Mouse (Mus musculus): ENCODE measurements around the gene Nr1d2. TPM values are rescaled to one million over a fixed set of nuclear protein-coding genes. Genes with fewer than 3 reads are reported as not detected.
A peak's percentile ranks its signal among the peaks of the same experiment; 100 is the strongest.
"Not testable (repeated sequence)": the region's sequence is repeated elsewhere in the genome, so short reads cannot be mapped to it uniquely, and the experiment has no call there.

The Nr1d2 gene
- polyA plus RNA-seq, 1 experiment from 2014 or later: 3.4 TPM

DNA sequence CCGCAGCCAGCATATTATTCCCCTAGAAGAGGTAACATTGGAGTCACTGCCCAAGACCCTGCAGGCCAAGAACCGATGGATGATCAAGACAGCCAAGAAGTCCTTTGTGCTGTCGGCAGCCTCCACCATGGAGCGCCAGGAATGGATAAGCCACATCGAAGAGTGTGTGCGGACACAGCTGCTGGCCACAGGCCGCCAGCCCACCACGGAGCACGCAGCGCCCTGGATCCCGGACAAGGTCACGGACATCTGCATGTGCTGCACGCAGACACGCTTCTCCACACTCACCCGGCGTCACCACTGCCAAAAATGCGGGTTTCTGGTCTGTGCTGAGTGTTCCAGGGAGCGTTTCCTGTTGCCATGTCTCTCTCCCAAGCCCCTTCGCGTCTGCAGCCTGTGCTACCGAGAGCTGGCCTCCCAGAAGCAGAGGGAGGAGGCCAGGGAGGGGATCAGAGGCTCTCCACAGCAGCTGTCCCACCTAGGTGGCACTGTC lies 3.8 kb upstream of the Nr1d2 start:
- Histone ChIP-seq H3K4me1 (replicated peaks) (peaks cover 5% of the 10 kb centered on the region; the same call in 1 of the 2 replicates), H3K4me3 (no peak overlapping the region), H3K36me3 (no peaks in the 10 kb centered on the region), H3K27ac (no peak overlapping the region), H3K9me3 (0 out of 2 replicates have a peak, but pooled peaks cover 6% of the 10 kb centered on the region), H3K27me3 (ENCODE audit: insufficient read depth, poor library complexity, severe bottlenecking) (no peaks in the 10 kb centered on the region)
- DNase-seq (ENCODE audit: low spot score): no peak
- 87% methylated on average over 21 of the region's 21 CpGs for WGBS

DNA sequence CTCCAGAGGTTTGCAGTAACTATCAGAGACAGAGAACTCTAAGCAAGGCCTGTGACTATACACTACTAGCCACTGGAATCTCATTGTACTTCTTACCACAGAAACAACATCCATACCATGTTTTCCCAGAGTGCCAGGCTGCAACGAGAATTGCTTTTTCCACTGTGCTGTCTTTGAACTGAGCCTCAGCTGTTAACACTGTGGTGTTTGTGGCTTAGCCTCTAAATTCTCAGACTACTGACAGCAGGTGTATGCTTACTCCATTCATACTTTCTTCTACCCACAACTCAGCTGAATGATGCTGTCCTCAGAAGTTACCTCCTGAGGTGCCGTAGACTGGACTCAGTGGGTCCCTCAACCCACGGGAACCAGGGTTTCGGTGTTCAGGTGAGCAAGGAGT lies 2.9 kb upstream of the Nr1d2 start:
- H3K9me3 ChIP-seq: 0 out of 2 replicates have a peak, but pooled peaks cover 6% of the 10 kb centered on the region
- H3K36me3 ChIP-seq: no peaks in the 10 kb centered on the region
- peaks cover 9% of the 10 kb centered on the region; the same call in 1 of the 2 replicates for H3K4me1 ChIP-seq (replicated peaks)
- no peak overlapping the region for H3K27ac ChIP-seq
- no peaks in the 10 kb centered on the region for H3K27me3 ChIP-seq (ENCODE audit: insufficient read depth, poor library complexity, severe bottlenecking)
- no peak overlapping the region for H3K4me3 ChIP-seq
- 86% methylated on average over 4 of the region's 4 CpGs for WGBS
- DNase-seq (ENCODE audit: low spot score): no peak

DNA sequence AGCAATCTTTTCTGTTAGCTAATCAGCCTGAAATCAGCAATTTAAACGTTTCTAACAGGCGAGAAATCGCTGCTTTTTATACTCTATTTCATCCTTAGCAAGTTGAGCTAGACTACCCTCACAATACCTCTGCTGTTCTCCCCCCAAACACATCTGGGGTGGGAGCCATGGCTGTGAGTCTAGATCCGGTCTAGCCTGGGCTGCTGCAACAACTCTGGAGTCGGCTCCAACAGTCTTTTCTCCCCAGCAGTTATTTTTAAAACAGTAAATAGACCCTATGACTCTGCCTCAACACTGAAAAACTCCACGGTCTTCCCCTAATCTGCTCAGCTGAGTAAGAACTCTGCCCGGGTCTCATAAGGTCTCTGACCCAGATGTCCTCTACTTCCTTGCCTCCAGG lies 1.2 kb upstream of the Nr1d2 start:
- H3K4me3 ChIP-seq: no peak overlapping the region
- peaks cover 9% of the 10 kb centered on the region; the same call in 1 of the 2 replicates for H3K4me1 ChIP-seq (replicated peaks)
- no peaks in the 10 kb centered on the region for H3K27me3 ChIP-seq (ENCODE audit: insufficient read depth, poor library complexity, severe bottlenecking)
- H3K36me3 ChIP-seq: no peaks in the 10 kb centered on the region
- no peak for DNase-seq (ENCODE audit: low spot score)
- 0 out of 2 replicates have a peak, but pooled peaks cover 6% of the 10 kb centered on the region for H3K9me3 ChIP-seq
- H3K27ac ChIP-seq: no peak overlapping the region
- 67% methylated on average over 7 of the region's 7 CpGs for WGBS

- no peaks in the 10 kb centered on the region for H3K27me3 ChIP-seq (ENCODE audit: insufficient read depth, poor library complexity, severe bottlenecking)
- peak overlapping the region; percentile 78 for H3K27ac ChIP-seq
- H3K9me3 ChIP-seq: 0 out of 2 replicates have a peak, but pooled peaks cover 3% of the 10 kb centered on the region
- H3K36me3 ChIP-seq: no peaks in the 10 kb centered on the region
- peaks cover 9% of the 10 kb centered on the region; the same call in 1 of the 2 replicates for H3K4me1 ChIP-seq (replicated peaks)
- peak overlapping the region; percentile 78 for H3K4me3 ChIP-seq
- WGBS: under 1% methylated on average over 69 of the region's 71 CpGs
- peak; percentile 97 for DNase-seq (ENCODE audit: low spot score)
Measured at GRCm38 (mm10) chr14:18238131-18238749, 687 bp downstream of the Nr1d2 start.

DNA sequence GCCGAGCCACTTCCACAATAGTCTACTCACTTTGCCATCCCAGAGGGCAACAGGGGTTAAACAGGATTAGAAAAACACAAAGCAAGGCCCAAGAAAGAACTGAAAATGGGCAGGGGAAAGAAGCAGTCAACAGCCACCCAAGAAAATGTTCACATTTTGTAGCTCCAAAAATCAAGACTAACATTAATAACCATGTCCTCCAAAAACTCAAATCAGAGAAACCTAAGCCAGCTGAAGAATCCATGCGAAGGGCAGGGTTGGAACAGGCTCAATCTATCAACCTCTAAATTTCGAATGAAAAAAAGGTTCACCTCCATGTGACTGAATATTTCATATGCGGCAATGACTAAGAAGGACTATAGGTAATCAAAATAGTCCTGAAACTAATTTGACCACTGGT lies 1.5 kb downstream of the Nr1d2 start:
- H3K36me3 ChIP-seq: no peaks in the 10 kb centered on the region
- no peaks in the 10 kb centered on the region for H3K27me3 ChIP-seq (ENCODE audit: insufficient read depth, poor library complexity, severe bottlenecking)
- peaks cover 9% of the 10 kb centered on the region; the same call in 1 of the 2 replicates for H3K4me1 ChIP-seq (replicated peaks)
- WGBS: 64% methylated on average over 4 of the region's 4 CpGs
- H3K9me3 ChIP-seq: 0 out of 2 replicates have a peak, but pooled peaks cover 3% of the 10 kb centered on the region
- H3K27ac ChIP-seq: no peak overlapping the region; the same call in 1 of the 2 replicates
- DNase-seq (ENCODE audit: low spot score): no peak
- H3K4me3 ChIP-seq: peak overlapping the region; percentile 78

DNA sequence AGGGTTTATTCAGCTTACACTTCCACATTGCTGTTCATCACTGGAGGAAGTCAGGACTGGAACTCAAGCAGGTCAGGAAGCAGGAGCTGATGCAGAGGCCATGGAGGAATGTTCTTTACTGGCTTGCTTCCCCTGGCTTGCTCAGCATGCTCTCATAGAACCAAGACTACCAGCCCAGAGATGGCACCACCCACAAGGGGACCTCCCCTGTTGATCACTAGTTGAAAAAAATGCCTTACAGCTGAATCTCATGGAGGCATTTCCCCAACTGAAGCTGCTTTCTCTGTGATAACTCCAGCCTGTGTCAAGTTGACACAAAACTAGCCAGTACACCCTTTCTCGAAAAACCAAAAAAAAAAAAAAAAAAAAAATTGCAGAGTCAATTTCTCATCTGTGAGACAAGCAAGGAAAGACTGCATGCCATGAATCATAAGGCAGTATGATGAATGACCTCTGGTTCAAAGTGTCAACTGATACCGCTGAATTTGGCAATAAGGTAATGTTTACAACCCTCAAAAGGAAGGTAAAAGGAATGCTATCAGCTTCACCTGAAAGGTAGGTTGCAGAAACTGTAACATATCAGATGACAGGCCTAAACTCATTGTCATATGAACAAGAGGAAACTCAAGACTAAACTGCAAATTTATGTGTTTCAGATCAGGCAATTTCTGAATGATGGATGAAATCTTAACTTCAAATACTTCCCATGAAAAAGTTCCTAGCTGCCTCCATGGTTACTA lies 2.3 kb downstream of the Nr1d2 start:
- H3K4me1 ChIP-seq (replicated peaks); DNase-seq (ENCODE audit: low spot score); H3K36me3 ChIP-seq; H3K4me3 ChIP-seq; H3K27ac ChIP-seq; H3K27me3 ChIP-seq (ENCODE audit: insufficient read depth, poor library complexity, severe bottlenecking); H3K9me3 ChIP-seq: not testable (repeated sequence)
- 87% methylated on average over 2 of the region's 2 CpGs for WGBS

- 0 out of 2 replicates have a peak, but pooled peaks cover 3% of the 10 kb centered on the region for H3K9me3 ChIP-seq
- no peaks in the 10 kb centered on the region for H3K36me3 ChIP-seq
- no peak overlapping the region for H3K4me3 ChIP-seq
- no peaks in the 10 kb centered on the region for H3K27me3 ChIP-seq (ENCODE audit: insufficient read depth, poor library complexity, severe bottlenecking)
- no peak for DNase-seq (ENCODE audit: low spot score)
- H3K27ac ChIP-seq: no peak overlapping the region
- WGBS: 60% methylated on average over 5 of the region's 5 CpGs
- peaks cover 4% of the 10 kb centered on the region; the same call in 1 of the 2 replicates for H3K4me1 ChIP-seq (replicated peaks)
Measured at GRCm38 (mm10) chr14:18233981-18234960, 4.7 kb downstream of the Nr1d2 start.

DNA sequence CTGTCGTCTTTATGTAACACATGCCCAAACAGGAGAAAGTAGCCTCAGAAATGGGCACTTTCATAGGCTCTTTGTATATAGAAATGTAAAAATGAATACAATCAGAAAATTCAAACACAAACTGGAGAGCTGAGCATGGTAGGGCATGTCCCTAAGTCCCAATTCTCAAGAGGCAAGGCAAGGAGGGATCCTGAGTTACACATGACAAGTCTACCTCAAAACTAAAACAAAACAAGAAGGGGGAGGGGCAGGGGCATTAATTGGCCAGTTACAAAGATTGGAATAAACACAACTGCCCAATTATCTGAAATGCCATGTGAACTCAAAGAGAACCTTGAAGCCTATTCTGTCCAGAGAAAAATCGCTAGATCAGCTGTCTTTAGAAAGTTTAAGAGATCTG lies 5.9 kb downstream of the Nr1d2 start:
- Histone ChIP-seq H3K27ac (no peak overlapping the region), H3K27me3 (ENCODE audit: insufficient read depth, poor library complexity, severe bottlenecking) (no peaks in the 10 kb centered on the region), H3K9me3 (no peaks in the 10 kb centered on the region), H3K4me1 (replicated peaks) (peaks cover 4% of the 10 kb centered on the region; the same call in 1 of the 2 replicates), H3K4me3 (no peak overlapping the region), H3K36me3 (no peaks in the 10 kb centered on the region)
- 88% methylated on average over 2 of the region's 2 CpGs for WGBS
- no peak for DNase-seq (ENCODE audit: low spot score)

DNA sequence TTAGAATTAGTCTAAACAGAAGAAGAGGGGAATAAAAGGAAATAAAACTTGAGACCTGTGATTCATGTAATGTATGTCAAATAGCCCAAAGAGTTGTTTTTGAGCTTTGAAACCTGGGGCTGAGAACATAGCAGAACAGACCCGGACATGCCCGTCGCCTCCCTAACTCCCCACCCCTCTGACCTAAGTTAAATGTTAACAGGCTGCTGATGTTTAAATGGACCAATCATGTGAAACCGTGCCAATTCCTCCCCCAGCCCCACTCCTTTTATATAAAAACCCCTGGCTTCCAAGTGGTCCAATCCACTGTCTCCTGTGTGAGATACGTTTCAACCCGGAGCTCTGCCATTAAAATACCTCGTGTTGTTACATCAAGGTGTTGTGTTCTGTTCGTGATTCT lies 7.1 kb downstream of the Nr1d2 start:
- WGBS: 92% methylated on average over 8 of the region's 8 CpGs
- H3K4me1 ChIP-seq (replicated peaks); H3K36me3 ChIP-seq; H3K4me3 ChIP-seq; H3K27ac ChIP-seq; H3K27me3 ChIP-seq (ENCODE audit: insufficient read depth, poor library complexity, severe bottlenecking); DNase-seq (ENCODE audit: low spot score); H3K9me3 ChIP-seq: not testable (repeated sequence)

- not testable (repeated sequence) for H3K36me3 ChIP-seq; DNase-seq (ENCODE audit: low spot score); H3K4me1 ChIP-seq (replicated peaks); H3K4me3 ChIP-seq; H3K27me3 ChIP-seq (ENCODE audit: insufficient read depth, poor library complexity, severe bottlenecking); H3K27ac ChIP-seq; H3K9me3 ChIP-seq
- WGBS: 94% methylated on average over 10 of the region's 10 CpGs
Measured at GRCm38 (mm10) chr14:18229751-18230150, 9.2 kb downstream of the Nr1d2 start.

- H3K36me3 ChIP-seq; H3K9me3 ChIP-seq; H3K27me3 ChIP-seq (ENCODE audit: insufficient read depth, poor library complexity, severe bottlenecking); DNase-seq (ENCODE audit: low spot score); H3K4me3 ChIP-seq; H3K4me1 ChIP-seq (replicated peaks); H3K27ac ChIP-seq: not testable (repeated sequence)
- WGBS: 88% methylated on average over 11 of the region's 11 CpGs
Measured at GRCm38 (mm10) chr14:18226181-18226580, 12.7 kb downstream of the Nr1d2 start.

GRCm38 (mm10) chr14:18225431-18225830 lies 13.5 kb downstream of the Nr1d2 start:
- not testable (repeated sequence) for H3K36me3 ChIP-seq; H3K27me3 ChIP-seq (ENCODE audit: insufficient read depth, poor library complexity, severe bottlenecking); H3K9me3 ChIP-seq; H3K27ac ChIP-seq; DNase-seq (ENCODE audit: low spot score); H3K4me3 ChIP-seq; H3K4me1 ChIP-seq (replicated peaks)
- 95% methylated on average over 11 of the region's 11 CpGs for WGBS

All from hindbrain, embryonic 10.5 days (tissue).